Mouse (Mus musculus) hindbrain, embryonic 12.5 days (tissue): Measurements from ENCODE around the gene Tbc1d20. TPM values are rescaled to one million over a fixed set of nuclear protein-coding genes. Genes with fewer than 3 reads are reported as not detected.
"Not testable (repeated sequence)": the region's sequence is repeated elsewhere in the genome, so short reads cannot be mapped to it uniquely, and the experiment has no call there.

Source experiments
- ATAC-seq: fragments of 200-750 bp; cut with Nextera tagmentation; 2 replicates; pipeline ENCODE4 v1.8.0; 2017; ENCODE audit warnings: moderate TSS enrichment; ENCODE audit not compliant: low FRiP score
- H3K27ac ChIP-seq: fragments of 300-500 bp; sonication (generic); 2 replicates; pipeline ENCODE4 v1.5.1; 2016; ENCODE audit warnings: mild to moderate bottlenecking
- H3K27me3 ChIP-seq: fragments of 300-500 bp; sonication (generic); 2 replicates; pipeline ENCODE4 v1.6.1; 2016; ENCODE audit warnings: mild to moderate bottlenecking
- H3K36me3 ChIP-seq: fragments of 300-500 bp; sonication (generic); 2 replicates; pipeline ENCODE4 v1.6.1; 2016; ENCODE audit warnings: mild to moderate bottlenecking
- H3K4me1 ChIP-seq: fragments of 300-500 bp; sonication (generic); 2 replicates; pipeline ENCODE4 v1.6.1; 2016
- H3K4me2 ChIP-seq: fragments of 300-500 bp; sonication (generic); replicated peaks from 2 replicates; pipeline ENCODE4 v1.6.1; 2016; ENCODE audit warnings: mild to moderate bottlenecking
- H3K4me3 ChIP-seq: fragments of 300-500 bp; sonication (generic); 2 replicates; pipeline ENCODE4 v1.5.1; 2016; ENCODE audit warnings: mild to moderate bottlenecking
- H3K9ac ChIP-seq: fragments of 300-500 bp; sonication (generic); 2 replicates; pipeline ENCODE4 v1.6.1; 2016; ENCODE audit warnings: mild to moderate bottlenecking, moderate library complexity
- H3K9me3 ChIP-seq: fragments of 300-500 bp; sonication (generic); replicated peaks from 2 replicates; pipeline ENCODE4 v1.6.1; 2016; ENCODE audit warnings: mild to moderate bottlenecking
- WGBS: fragments of 180-500 bp; shearing (Covaris S2); methylation state at CpG from one replicate; pipeline ENCODE4 v1.1.7; 2016; 5-methylcytosine and 5-hydroxymethylcytosine counted together
- polyA plus RNA-seq: library from polyadenylated mRNA; unstranded; fragments of >200 nt; fragmentation: Nextera tagmentation; extraction: Ambion mirVana; gene quantifications from 2 replicates; pipeline ENCODE4 v1.2.1, GENCODE M21; 2016

Gene Tbc1d20
- 41.5 and 43.5 TPM in 2 replicates for polyA plus RNA-seq

GRCm38 (mm10) chr2:152293727-152294475 is at the start of gene Tbc1d20:
Gene Tbc1d20 (plus strand): TSS chr2:152293828.
- H3K4me1 ChIP-seq = peaks cover 16% of the 10 kb centered on the region
- no peaks in the 10 kb centered on the region for H3K9me3 ChIP-seq
- H3K9ac ChIP-seq = peak within 1 kb of the TSS; percentile 94
- H3K27ac ChIP-seq = peak within 1 kb of the TSS; percentile 82
- H3K4me3 ChIP-seq = peak within 1 kb of the TSS; percentile 84
- H3K27me3 ChIP-seq = no peaks in the 10 kb centered on the region
- WGBS = under 1% methylated on average over 64 of the region's 70 CpGs
- no peaks in the 10 kb centered on the region for H3K36me3 ChIP-seq
- ATAC-seq = peak; percentile 98
- peak within 1 kb of the TSS; percentile 73 for H3K4me2 ChIP-seq

GRCm38 (mm10) chr2:152247213-152247612 is 46.4 kb upstream of the Tbc1d20 start:
- ATAC-seq = no peak
- WGBS = 100% methylated on average over 1 of the region's 1 CpGs
- Histone ChIP-seq H3K9me3 (no peaks in the 10 kb centered on the region), H3K27me3 (no peaks in the 10 kb centered on the region), H3K36me3 (peaks cover 13% of the 10 kb centered on the region), H3K9ac (no peak overlapping the region), H3K4me2 (no peak overlapping the region), H3K4me3 (no peak overlapping the region), H3K4me1 (no peaks in the 10 kb centered on the region), H3K27ac (no peak overlapping the region)

- Histone ChIP-seq H3K36me3 (peaks cover 38% of the 10 kb centered on the region), H3K27ac (no peak overlapping the region), H3K9ac (no peak overlapping the region), H3K9me3 (no peaks in the 10 kb centered on the region), H3K4me3 (no peak overlapping the region), H3K4me1 (no peaks in the 10 kb centered on the region), H3K4me2 (no peak overlapping the region), H3K27me3 (no peaks in the 10 kb centered on the region)
- ATAC-seq = no peak
- 74% methylated on average over 4 of the region's 4 CpGs for WGBS
Observed at GRCm38 (mm10) chr2:152250511-152250910, 43.1 kb upstream of the Tbc1d20 start.

DNA sequence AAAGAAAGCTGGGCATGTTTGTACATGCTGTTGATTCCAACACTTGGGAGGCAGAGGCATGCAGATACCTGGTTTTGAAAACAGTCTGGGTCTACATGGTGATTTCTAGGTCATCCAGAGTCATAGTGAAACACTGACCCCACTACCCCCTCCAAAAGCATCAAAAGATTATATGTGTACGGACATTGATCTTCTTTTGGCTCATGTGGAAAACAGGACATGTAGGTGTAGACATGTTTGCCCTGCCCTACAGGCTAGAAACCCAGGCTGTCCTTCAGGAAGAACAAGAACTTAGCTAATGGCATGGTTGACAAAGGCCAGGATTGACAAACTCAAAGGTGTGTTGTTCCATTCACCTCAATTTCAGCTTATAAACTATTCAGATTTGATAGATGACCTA is 33.9 kb upstream of the Tbc1d20 start:
- Histone ChIP-seq H3K27me3 (no peaks in the 10 kb centered on the region), H3K27ac (no peak overlapping the region), H3K4me1 (no peaks in the 10 kb centered on the region), H3K4me2 (no peak overlapping the region), H3K9me3 (no peaks in the 10 kb centered on the region), H3K4me3 (no peak overlapping the region), H3K36me3 (peaks cover 74% of the 10 kb centered on the region), H3K9ac (no peak overlapping the region)
- no peak for ATAC-seq
- 89% methylated on average over 1 of the region's 1 CpGs for WGBS

DNA sequence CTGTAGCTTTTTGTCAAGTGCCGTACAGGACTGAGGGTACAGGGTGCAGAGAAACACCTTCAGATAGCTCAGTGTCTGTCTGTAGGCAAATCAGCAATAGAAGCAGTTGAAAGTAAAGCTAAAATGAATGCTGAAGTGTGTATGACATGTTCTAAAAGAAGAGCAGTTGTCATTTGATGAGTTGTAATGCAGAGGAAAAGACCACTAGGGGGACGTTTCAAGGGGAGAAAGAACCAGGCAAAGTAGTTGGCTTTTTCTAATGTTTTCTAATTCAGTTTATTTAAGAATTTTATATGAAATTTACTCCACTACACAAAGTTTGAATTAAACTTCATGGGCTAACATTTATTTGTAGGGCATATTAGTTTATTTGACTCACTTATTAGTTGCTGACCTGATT is 20.0 kb upstream of the Tbc1d20 start:
- WGBS = 82% methylated on average over 2 of the region's 2 CpGs
- Histone ChIP-seq H3K4me1 (no peaks in the 10 kb centered on the region), H3K36me3 (peaks cover 70% of the 10 kb centered on the region), H3K27ac (no peak overlapping the region), H3K27me3 (no peaks in the 10 kb centered on the region), H3K4me3 (no peak overlapping the region), H3K4me2 (no peak overlapping the region), H3K9me3 (no peaks in the 10 kb centered on the region), H3K9ac (no peak overlapping the region)
- no peak for ATAC-seq

- Histone ChIP-seq H3K4me1 (no peaks in the 10 kb centered on the region), H3K4me3 (no peak overlapping the region), H3K27me3 (no peaks in the 10 kb centered on the region), H3K9ac (no peak overlapping the region), H3K9me3 (no peaks in the 10 kb centered on the region), H3K36me3 (peaks cover 69% of the 10 kb centered on the region), H3K4me2 (no peak overlapping the region), H3K27ac (no peak overlapping the region)
- WGBS = 90% methylated on average over 3 of the region's 3 CpGs
- ATAC-seq = no peak
Observed at GRCm38 (mm10) chr2:152281407-152281806, 12.2 kb upstream of the Tbc1d20 start.

GRCm38 (mm10) chr2:152287560-152287959 is 6.1 kb upstream of the Tbc1d20 start:
- no peak overlapping the region for H3K4me2 ChIP-seq
- H3K4me3 ChIP-seq = no peak overlapping the region
- no peak for ATAC-seq
- H3K27ac ChIP-seq = no peak overlapping the region
- H3K36me3 ChIP-seq = peaks cover 37% of the 10 kb centered on the region
- H3K9ac ChIP-seq = no peak overlapping the region
- WGBS = 93% methylated on average over 5 of the region's 5 CpGs
- H3K9me3 ChIP-seq = no peaks in the 10 kb centered on the region
- H3K27me3 ChIP-seq = no peaks in the 10 kb centered on the region
- no peaks in the 10 kb centered on the region for H3K4me1 ChIP-seq

GRCm38 (mm10) chr2:152288046-152288445 is 5.6 kb upstream of the Tbc1d20 start:
- H3K4me2 ChIP-seq = no peak overlapping the region
- H3K9ac ChIP-seq = no peak overlapping the region
- ATAC-seq = no peak
- no peak overlapping the region for H3K27ac ChIP-seq
- no peak overlapping the region for H3K4me3 ChIP-seq
- no peaks in the 10 kb centered on the region for H3K27me3 ChIP-seq
- no peaks in the 10 kb centered on the region for H3K4me1 ChIP-seq
- H3K9me3 ChIP-seq = no peaks in the 10 kb centered on the region
- 84% methylated on average over 8 of the region's 8 CpGs for WGBS
- peaks cover 32% of the 10 kb centered on the region for H3K36me3 ChIP-seq

DNA sequence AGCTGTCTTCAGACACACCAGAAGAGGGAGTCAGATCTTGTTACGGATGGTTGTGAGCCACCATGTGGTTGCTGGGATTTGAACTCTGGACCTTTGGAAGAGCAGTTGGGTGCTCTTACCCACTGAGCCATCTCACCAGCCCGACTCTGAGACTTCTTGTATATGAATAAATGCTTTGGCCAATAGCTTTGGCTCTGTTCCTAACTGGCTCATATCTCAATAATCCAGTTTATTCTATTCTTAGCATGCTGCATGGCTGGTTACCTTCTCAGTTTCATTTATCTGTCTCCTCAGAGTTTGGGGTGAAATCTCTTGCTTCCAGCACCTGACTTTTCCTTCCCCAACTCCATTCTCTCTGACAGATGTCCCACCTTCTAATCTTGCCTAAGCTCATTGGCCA is 4.0 kb upstream of the Tbc1d20 start:
- H3K9me3 ChIP-seq, H3K4me3 ChIP-seq, H3K27me3 ChIP-seq, H3K4me2 ChIP-seq, H3K9ac ChIP-seq, H3K4me1 ChIP-seq, H3K27ac ChIP-seq, ATAC-seq: not testable (repeated sequence)
- WGBS = 93% methylated on average over 2 of the region's 2 CpGs
- peaks cover 16% of the 10 kb centered on the region for H3K36me3 ChIP-seq

- no peak overlapping the region for H3K4me3 ChIP-seq
- H3K4me2 ChIP-seq = no peak overlapping the region
- H3K9me3 ChIP-seq = no peaks in the 10 kb centered on the region
- ATAC-seq = no peak
- peaks cover 16% of the 10 kb centered on the region for H3K4me1 ChIP-seq
- H3K27ac ChIP-seq = no peak overlapping the region
- no peak overlapping the region for H3K9ac ChIP-seq
- WGBS = 61% methylated on average over 2 of the region's 2 CpGs
- 0 out of 2 replicates have a peak, but pooled peaks cover 2% of the 10 kb centered on the region for H3K36me3 ChIP-seq
- H3K27me3 ChIP-seq = no peaks in the 10 kb centered on the region
Observed at GRCm38 (mm10) chr2:152292475-152292874, 1.2 kb upstream of the Tbc1d20 start.

DNA sequence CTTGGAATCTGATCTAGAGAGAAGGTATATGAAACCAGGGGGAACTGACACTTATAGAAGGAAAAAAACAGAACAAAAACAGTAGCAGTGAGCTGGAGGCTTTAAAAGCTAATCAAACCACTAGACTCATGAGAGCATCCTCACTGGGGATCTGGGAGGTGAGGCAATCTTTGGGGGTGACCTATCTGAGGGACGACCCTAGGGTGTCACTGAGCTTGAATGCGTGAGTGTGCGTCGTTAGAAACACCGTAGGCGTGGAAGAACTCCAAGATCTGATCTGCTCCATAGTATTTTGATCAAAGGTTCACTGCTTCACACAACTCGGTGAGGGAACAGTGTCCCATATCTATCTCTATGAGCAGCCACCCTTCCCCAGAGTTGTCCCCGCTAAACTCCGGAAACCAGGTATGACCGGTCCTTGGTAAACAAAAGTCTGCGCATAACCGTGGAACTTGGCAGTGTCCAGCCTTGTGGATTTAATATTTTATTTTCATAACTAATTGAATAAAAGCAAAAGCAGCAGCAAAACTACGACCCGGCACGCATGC is 375 bp upstream of the Tbc1d20 start:
- no peak overlapping the region for H3K27ac ChIP-seq
- WGBS = under 1% methylated on average over 15 of the region's 15 CpGs

DNA sequence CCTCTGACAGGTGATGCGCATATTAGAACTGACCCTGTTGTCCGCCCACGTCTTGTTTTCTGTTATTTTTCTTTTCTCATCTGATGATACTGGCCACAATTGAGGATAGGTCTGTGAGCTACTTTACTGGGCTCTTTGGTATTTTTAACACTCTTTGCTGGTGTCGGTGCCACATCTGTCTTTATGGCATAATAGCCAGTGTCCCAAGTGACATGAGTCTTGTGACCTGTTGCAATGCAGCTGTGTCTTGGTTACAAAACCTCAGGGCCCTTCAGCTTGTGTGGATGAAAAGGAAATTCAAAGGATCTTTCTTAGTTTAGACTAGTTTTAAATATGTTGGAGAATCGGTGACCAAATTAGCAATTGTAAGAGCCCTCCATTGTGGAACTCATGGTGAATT is 913 bp downstream of the Tbc1d20 start:
- no peak overlapping the region for H3K27ac ChIP-seq
- peak overlapping the region; percentile 94 for H3K9ac ChIP-seq
- peak overlapping the region; percentile 84 for H3K4me3 ChIP-seq
- ATAC-seq = no peak
- no peaks in the 10 kb centered on the region for H3K9me3 ChIP-seq
- H3K36me3 ChIP-seq = no peaks in the 10 kb centered on the region
- peaks cover 16% of the 10 kb centered on the region for H3K4me1 ChIP-seq
- H3K27me3 ChIP-seq = no peaks in the 10 kb centered on the region
- H3K4me2 ChIP-seq = peak overlapping the region; percentile 73
- WGBS = 44% methylated on average over 5 of the region's 5 CpGs

More for the DNA sequence above, 375 bp upstream of the Tbc1d20 start:
- H3K4me1 ChIP-seq = peaks cover 16% of the 10 kb centered on the region
- H3K9ac ChIP-seq = peak overlapping the region; percentile 94
- peak overlapping the region; percentile 84 for H3K4me3 ChIP-seq
- H3K27me3 ChIP-seq = no peaks in the 10 kb centered on the region
- H3K36me3 ChIP-seq = 0 out of 2 replicates have a peak, but pooled peaks cover 2% of the 10 kb centered on the region
- H3K4me2 ChIP-seq = peak overlapping the region; percentile 73
- H3K9me3 ChIP-seq = no peaks in the 10 kb centered on the region
- peak; percentile 75 for ATAC-seq

DNA sequence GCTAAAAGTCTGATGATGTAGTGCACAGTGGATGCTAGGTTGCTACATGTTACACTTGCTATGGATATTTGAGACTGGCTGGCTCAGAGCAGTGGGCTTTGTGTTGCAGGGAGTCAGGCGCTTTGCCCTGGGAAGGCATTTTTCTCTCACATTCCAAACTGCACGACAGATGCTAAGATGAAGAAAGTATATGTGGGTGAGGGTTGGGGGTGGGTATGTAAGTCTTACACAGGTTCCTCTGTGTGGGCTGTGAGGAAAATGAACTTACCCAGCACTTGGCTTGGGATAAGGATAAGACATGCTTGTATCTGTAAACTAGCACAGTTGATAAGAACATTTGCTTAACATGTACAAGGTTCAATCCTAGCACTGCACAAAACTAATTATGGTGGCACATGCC is 9.2 kb downstream of the Tbc1d20 start:
- Histone ChIP-seq H3K9ac (no peak overlapping the region), H3K27ac (no peak overlapping the region), H3K4me1 (no peaks in the 10 kb centered on the region), H3K4me3 (no peak overlapping the region), H3K36me3 (peaks cover 46% of the 10 kb centered on the region), H3K4me2 (no peak overlapping the region), H3K9me3 (no peaks in the 10 kb centered on the region), H3K27me3 (no peaks in the 10 kb centered on the region)
- ATAC-seq = no peak
- WGBS = 89% methylated on average over 2 of the region's 2 CpGs
